Mouse (Mus musculus) kidney, postnatal 25 days (tissue): ENCODE data around the gene Exosc8.
"Not testable (repeated sequence)": the region's sequence is repeated elsewhere in the genome, so short reads cannot be mapped to it uniquely, and the experiment has no call there.

Experiments
- DNase-seq, 2 experiments: peaks; one replicate each; pipeline ENCODE4 v3.0.0; 2021; ENCODE audit warnings: mixed read lengths in 2 of 2

Exosc8 gene

GRCm38 (mm10) chr3:54734411-54735246 lies 564 bp downstream of the Exosc8 start:
- DNase-seq, result peak; percentile 89 to 93

GRCm38 (mm10) chr3:54732371-54732770 lies 2.8 kb downstream of the Exosc8 start:
- DNase-seq, result no peak

- no peak for DNase-seq
Measured at GRCm38 (mm10) chr3:54731626-54732150, 3.5 kb downstream of the Exosc8 start.

- DNase-seq, result no peak
Measured at GRCm38 (mm10) chr3:54728100-54728499, 7.1 kb downstream of the Exosc8 start.

GRCm38 (mm10) chr3:54727588-54727987 lies 7.6 kb downstream of the Exosc8 start:
- DNase-seq, result no peak

GRCm38 (mm10) chr3:54725344-54725743 lies 9.8 kb downstream of the Exosc8 start:
- no peak for DNase-seq

GRCm38 (mm10) chr3:54723741-54724500 lies 11.3 kb downstream of the Exosc8 start:
- no peak for DNase-seq

GRCm38 (mm10) chr3:54718947-54719346 lies 16.2 kb downstream of the Exosc8 start:
- no peak for DNase-seq

- DNase-seq, result no peak
Measured at GRCm38 (mm10) chr3:54717348-54717747, 17.8 kb downstream of the Exosc8 start.

GRCm38 (mm10) chr3:54715461-54715860 lies 19.7 kb downstream of the Exosc8 start:
- DNase-seq, result no peak

- no peak for DNase-seq
Measured at GRCm38 (mm10) chr3:54714253-54714652, 20.9 kb downstream of the Exosc8 start, which contains the start of gene Gm21958. Gm21958 (minus strand) TSS chr3:54714353.

- no peak for DNase-seq
Measured at GRCm38 (mm10) chr3:54708972-54709371, 26.2 kb downstream of the Exosc8 start.

- not testable (repeated sequence) for DNase-seq
Measured at GRCm38 (mm10) chr3:54704106-54704505, 31.1 kb downstream of the Exosc8 start.

GRCm38 (mm10) chr3:54699759-54700301 lies 35.4 kb downstream of the Exosc8 start:
- DNase-seq, result no peak

GRCm38 (mm10) chr3:54693056-54693415 lies 42.2 kb downstream of the Exosc8 start:
- no peak for DNase-seq

- peak; percentile 93 to 97 for DNase-seq
Measured at GRCm38 (mm10) chr3:54692202-54693055, 42.8 kb downstream of the Exosc8 start, which contains the start of gene Supt20. Supt20 (plus strand) TSS chr3:54692807.

GRCm38 (mm10) chr3:54689091-54689490 lies 46.1 kb downstream of the Exosc8 start:
- no peak for DNase-seq

GRCm38 (mm10) chr3:54687245-54687644 lies 47.9 kb downstream of the Exosc8 start:
- no peak for DNase-seq

GRCm38 (mm10) chr3:54685202-54685601 lies 50.0 kb downstream of the Exosc8 start:
- no peak for DNase-seq

- no peak for DNase-seq
Measured at GRCm38 (mm10) chr3:54681310-54682204, 53.6 kb downstream of the Exosc8 start.
